Mouse (Mus musculus) heart, postnatal 0 days (tissue): ENCODE data around the gene Aoc2. TPM values are rescaled to one million over a fixed set of nuclear protein-coding genes. Genes with fewer than 3 reads are reported as not detected.

Experiments
- ATAC-seq: fragments of 200-750 bp; cut with Nextera tagmentation; 2 replicates; pipeline ENCODE4 v1.8.0; 2017; ENCODE audit warnings: low read depth, moderate number of reproducible peaks, moderate library complexity; ENCODE audit not compliant: insufficient read depth
- DNase-seq: peaks from one replicate; pipeline ENCODE4 v3.0.0-alpha.2; 2016; ENCODE audit warnings: low spot score
- H3K27ac ChIP-seq: fragments of 300-500 bp; sonication (generic); 2 replicates; pipeline ENCODE4 v1.5.1; 2014; ENCODE audit warnings: low read depth, mild to moderate bottlenecking
- H3K27me3 ChIP-seq: fragments of 300-500 bp; sonication (generic); 2 replicates; pipeline ENCODE4 v1.6.1; 2014; ENCODE audit warnings: low read length, mixed read lengths; ENCODE audit not compliant: control insufficient read depth, insufficient read depth
- H3K36me3 ChIP-seq: fragments of 300-500 bp; sonication (generic); replicated peaks from 2 replicates; pipeline ENCODE4 v1.6.1; 2014; ENCODE audit warnings: low read length, mixed read lengths; ENCODE audit not compliant: control insufficient read depth, insufficient read depth
- H3K4me1 ChIP-seq: fragments of 300-500 bp; sonication (generic); 2 replicates; pipeline ENCODE4 v1.6.1; 2014; ENCODE audit warnings: antibody characterized with exemption; ENCODE audit not compliant: control insufficient read depth, insufficient read depth
- H3K4me2 ChIP-seq: fragments of 300-500 bp; sonication (generic); 2 replicates; pipeline ENCODE4 v1.6.1; 2014; ENCODE audit warnings: low read depth, mild to moderate bottlenecking, low read length, moderate library complexity
- H3K4me3 ChIP-seq: fragments of 300-500 bp; sonication (generic); 2 replicates; pipeline ENCODE4 v1.5.1; 2014; ENCODE audit warnings: low read depth, low read length
- H3K9ac ChIP-seq: fragments of 300-500 bp; sonication (generic); replicated peaks from 2 replicates; pipeline ENCODE4 v1.6.1; 2014; ENCODE audit warnings: low read depth, low read length, mixed read lengths
- H3K9me3 ChIP-seq: fragments of 300-500 bp; sonication (generic); replicated peaks from 2 replicates; pipeline ENCODE4 v1.6.1; 2016; ENCODE audit warnings: low read length; ENCODE audit not compliant: control insufficient read depth
- CTCF ChIP-seq: IDR thresholded peaks from 2 replicates; pipeline ENCODE4 v1.5.1; 2016; ENCODE audit warnings: antibody characterized with exemption, control low read depth, low read depth
- EP300 ChIP-seq: IDR thresholded peaks from 2 replicates; pipeline ENCODE4 v1.6.1; 2016; ENCODE audit warnings: antibody characterized with exemption, low read depth
- WGBS: fragments of 180-500 bp; shearing (Covaris S2); extraction: QIAGEN DNeasy Blood & Tissue Kit; methylation state at CpG from one replicate; pipeline ENCODE4 v1.1.7; 2014; 5-methylcytosine and 5-hydroxymethylcytosine counted together
- polyA plus RNA-seq: library from polyadenylated mRNA; unstranded; fragments of >200 nt; fragmentation: Nextera tagmentation; extraction: Ambion mirVana; gene quantifications from 2 replicates; pipeline ENCODE4 v1.2.1, GENCODE M21; 2015
- total RNA-seq: library from RNA; depleted of rRNA; stranded (reverse); fragments of >200 nt; gene quantifications from 2 replicates; pipeline ENCODE4 v1.2.3, GENCODE M21; 2014; ENCODE audit warnings: low replicate concordance; rRNA removed

The Aoc2 gene
- 1.8 and 2.0 TPM in 2 replicates for total RNA-seq
- polyA plus RNA-seq, result 0.16 and 0.30 TPM in 2 replicates

- Histone ChIP-seq H3K27ac (no peak within 1 kb of the TSS), H3K4me1 (peaks cover 10% of the 10 kb centered on the region; the same call in 1 of the 2 replicates), H3K4me3 (no peak within 1 kb of the TSS), H3K27me3 (no peaks in the 10 kb centered on the region), H3K9me3 (no peaks in the 10 kb centered on the region), H3K9ac (no peak within 1 kb of the TSS), H3K36me3 (peaks cover 46% of the 10 kb centered on the region), H3K4me2 (no peak within 1 kb of the TSS)
- WGBS, result 82% methylated on average over 5 of the region's 5 CpGs
- DNase-seq (no peak), ATAC-seq (no peak)
- no peak for TF ChIP-seq EP300
- no peak for TF ChIP-seq CTCF
Observed at GRCm38 (mm10) chr11:101324763-101325162, at the start of gene Aoc2. Gene Aoc2 (plus strand): TSS chr11:101325063.

GRCm38 (mm10) chr11:101275309-101275708 lies 49.6 kb upstream of the Aoc2 start:
- no peaks in the 10 kb centered on the region for H3K36me3 ChIP-seq

GRCm38 (mm10) chr11:101276319-101277070 lies 48.4 kb upstream of the Aoc2 start:
- H3K4me3 ChIP-seq, result no peak overlapping the region
- no peak overlapping the region for H3K27ac ChIP-seq
- no peak overlapping the region for H3K9ac ChIP-seq
- H3K4me2 ChIP-seq, result 0 out of 2 replicates have a peak overlapping the region, but pooled peaks have one; percentile 8
- H3K9me3 ChIP-seq, result no peaks in the 10 kb centered on the region
- no peak for TF ChIP-seq EP300
- no peak for TF ChIP-seq CTCF
- H3K4me1 ChIP-seq, result peaks cover 25% of the 10 kb centered on the region
- H3K27me3 ChIP-seq, result no peaks in the 10 kb centered on the region
- no peak for DNase-seq
- ATAC-seq, result no peak
- no peaks in the 10 kb centered on the region for H3K36me3 ChIP-seq
- 43% methylated on average over 27 of the region's 27 CpGs for WGBS

More at GRCm38 (mm10) chr11:101275309-101275708, 49.6 kb upstream of the Aoc2 start:
- H3K9me3 ChIP-seq, result no peaks in the 10 kb centered on the region
- 66% methylated on average over 4 of the region's 4 CpGs for WGBS
- TF ChIP-seq CTCF, result no peak
- TF ChIP-seq EP300, result no peak
- ATAC-seq, result no peak
- H3K27ac ChIP-seq, result no peak overlapping the region
- no peaks in the 10 kb centered on the region for H3K27me3 ChIP-seq
- DNase-seq, result no peak
- no peak overlapping the region for H3K4me3 ChIP-seq
- H3K4me1 ChIP-seq, result peaks cover 25% of the 10 kb centered on the region
- H3K4me2 ChIP-seq, result no peak overlapping the region
- no peak overlapping the region for H3K9ac ChIP-seq

GRCm38 (mm10) chr11:101277381-101278222 lies 47.3 kb upstream of the Aoc2 start:
- Histone ChIP-seq H3K4me2 (peak overlapping the region; percentile 68), H3K4me1 (peaks cover 25% of the 10 kb centered on the region), H3K36me3 (no peaks in the 10 kb centered on the region), H3K27me3 (no peaks in the 10 kb centered on the region), H3K9me3 (no peaks in the 10 kb centered on the region), H3K27ac (no peak overlapping the region; the same call in 1 of the 2 replicates), H3K9ac (peak overlapping the region; percentile 68), H3K4me3 (peak overlapping the region; percentile 74)
- ATAC-seq, result no peak
- WGBS, result 58% methylated on average over 12 of the region's 12 CpGs
- TF ChIP-seq CTCF (no peak), EP300 (no peak)
- DNase-seq, result no peak
